Mouse (Mus musculus): ENCODE results near the gene Cyp2c40.
"Not testable (repeated sequence)": the region's sequence is repeated elsewhere in the genome, so short reads cannot be mapped to it uniquely, and the experiment has no call there.

DNA sequence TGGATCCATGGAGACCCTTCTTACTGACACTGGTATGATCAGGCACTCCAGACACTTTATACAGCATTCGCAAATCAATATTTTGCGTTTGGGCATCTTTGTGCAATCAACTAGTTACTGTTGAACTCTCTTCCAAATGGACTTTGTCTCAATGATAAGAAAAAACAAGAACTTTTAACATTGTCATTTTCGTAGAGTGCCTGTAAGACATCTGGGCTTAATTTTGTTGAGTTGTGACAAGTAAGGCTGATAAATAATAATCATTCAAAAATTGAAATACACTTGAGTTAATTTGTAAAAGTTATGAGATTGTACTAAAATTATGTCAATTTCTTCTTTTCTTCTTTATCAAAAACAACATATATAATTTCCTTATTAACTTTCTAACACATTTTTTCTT is at the start of gene Cyp2c40:
- TF ChIP-seq CTCF (IDR thresholded peaks at IDR 0.05; ENCODE audit: borderline replicate concordance, insufficient read depth, low read depth, low read length); POLR2A (IDR thresholded peaks at IDR 0.05; ENCODE audit: borderline replicate concordance, insufficient read depth, low read length): not testable (repeated sequence)
